Mouse (Mus musculus): ENCODE data around the gene Ctbp2. TPM values are rescaled to one million over a fixed set of nuclear protein-coding genes. Genes with fewer than 3 reads are reported as not detected.
A peak's percentile ranks its signal among the peaks of the same experiment; 100 is the strongest.

The Ctbp2 gene
- 10 to 100 TPM; 46.4 to 52.1 TPM for total RNA-seq (2021)
- long read RNA-seq, experiment 1, transcript Ctbp2-201 (11 exons, 2,321 nt) = major isoform, 8 of 22 reads
- long read RNA-seq, experiment 1, partial matches to known transcripts = 4 of 22 reads
- long read RNA-seq, experiment 1, other reads (novel, unspliced or antisense) = 9 of 22 reads
- long read RNA-seq, experiment 2, transcript Ctbp2-201 (11 exons, 2,321 nt) = major isoform, 6 of 27 reads
- long read RNA-seq, experiment 2, transcript Ctbp2-209 (10 exons, 1,997 nt) = minor isoform, 5 of 27 reads
- long read RNA-seq, experiment 2, partial matches to known transcripts = 6 of 27 reads
- long read RNA-seq, experiment 2, other reads (novel, unspliced or antisense) = 10 of 27 reads

DNA sequence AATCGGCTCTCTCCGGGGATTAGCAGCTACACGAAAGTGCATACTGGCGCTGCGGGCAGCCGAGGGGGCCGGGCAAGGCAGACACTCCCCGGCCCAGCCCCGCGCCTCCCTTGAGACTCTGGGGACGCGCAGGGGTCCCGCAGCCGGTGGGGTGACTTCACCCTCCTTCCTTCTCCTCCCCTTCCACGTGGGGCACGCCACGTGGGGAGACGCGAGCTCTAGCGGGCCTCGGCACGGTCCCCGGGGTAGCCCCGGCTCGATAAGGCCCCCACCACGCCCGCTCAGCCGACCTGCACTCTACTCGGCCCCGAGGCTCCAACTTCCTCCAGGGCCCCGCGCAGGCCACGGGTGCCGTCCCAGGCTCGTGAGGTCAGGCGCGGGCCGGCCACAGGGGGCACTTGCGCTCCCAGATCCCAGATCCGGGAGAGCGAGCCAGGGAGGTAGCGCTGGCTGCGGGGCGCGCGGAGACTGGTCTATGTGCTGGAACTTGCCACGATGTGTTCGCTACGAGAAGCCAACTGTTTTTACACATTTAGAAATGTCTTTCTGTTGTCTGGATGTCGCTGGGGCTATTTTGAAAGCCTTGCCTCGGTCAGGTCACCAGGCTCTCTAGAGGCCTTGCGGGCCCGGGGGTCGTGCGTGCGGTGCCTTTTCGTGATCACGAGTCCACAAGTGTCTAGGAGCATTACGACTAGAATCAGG, at the start of gene Ctbp2:
Gene Ctbp2, minus strand, starts transcription at position 356 of the 702 bp plus-strand sequence.
- peak; percentile 68 to 81 for DNase-seq (ENCODE audit: low spot score in 2 of 2)

DNA sequence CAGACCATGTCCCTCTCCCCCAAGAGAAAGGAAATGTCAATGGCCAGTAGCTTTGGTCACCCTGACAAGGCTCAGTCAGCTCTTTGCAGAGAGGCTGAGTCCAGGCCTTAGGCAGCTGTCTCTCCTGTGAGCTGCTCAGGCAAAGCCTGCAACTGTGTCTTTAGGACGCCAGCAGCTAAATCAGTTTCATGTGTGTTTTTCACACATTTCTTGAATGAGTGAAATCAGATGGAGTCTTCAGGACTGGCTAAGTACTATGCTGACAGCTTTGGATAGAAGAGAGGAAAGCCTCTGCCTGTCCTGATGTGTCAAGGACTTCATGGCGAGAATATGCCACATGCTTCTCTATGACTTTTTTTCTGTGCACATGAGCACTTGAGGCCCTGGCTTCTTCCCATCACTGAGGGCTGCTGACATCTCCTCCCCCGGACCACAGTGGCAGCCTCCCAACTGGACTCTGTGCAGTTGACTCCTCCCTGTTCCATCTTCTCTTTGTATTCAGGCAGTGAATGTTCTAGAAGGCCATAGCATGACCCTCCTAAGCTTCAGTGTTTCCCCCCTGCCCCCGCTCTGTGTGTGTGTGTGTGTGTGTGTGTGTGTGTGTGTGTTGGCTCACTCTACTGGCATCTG, 47.4 kb upstream of the Ctbp2 start:
- no peak for DNase-seq (ENCODE audit: low spot score in 2 of 2)

GRCm38 (mm10) chr7:133168928-133169327, 44.8 kb upstream of the Ctbp2 start:
- DNase-seq (ENCODE audit: low spot score in 2 of 2) = no peak

GRCm38 (mm10) chr7:133167903-133168302, 43.7 kb upstream of the Ctbp2 start:
- no peak for DNase-seq (ENCODE audit: low spot score in 2 of 2)

GRCm38 (mm10) chr7:133164770-133165169, 40.6 kb upstream of the Ctbp2 start:
- peak in 1 of 2 experiments; percentile 24 for DNase-seq (ENCODE audit: low spot score in 2 of 2)

DNA sequence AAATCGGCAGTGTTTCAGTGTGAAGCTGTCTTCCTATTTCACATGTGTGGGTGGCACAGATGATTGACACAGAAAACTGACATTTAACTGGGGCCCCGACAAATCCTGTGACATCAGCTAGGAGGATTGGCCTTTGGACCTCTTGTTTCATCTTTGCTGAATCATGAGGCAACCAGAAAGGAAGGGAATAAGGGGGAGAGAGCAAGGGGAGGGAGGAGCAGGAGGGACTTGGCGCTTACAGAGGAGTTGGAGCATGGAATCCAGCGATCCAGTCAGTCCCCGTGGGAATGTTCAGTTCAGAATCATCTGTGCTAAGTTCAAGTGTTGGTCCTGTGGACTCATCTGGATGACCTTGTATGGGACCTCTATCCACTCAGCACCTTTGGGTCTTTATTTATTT, 38.9 kb upstream of the Ctbp2 start:
- DNase-seq (ENCODE audit: low spot score in 2 of 2) = no peak

DNA sequence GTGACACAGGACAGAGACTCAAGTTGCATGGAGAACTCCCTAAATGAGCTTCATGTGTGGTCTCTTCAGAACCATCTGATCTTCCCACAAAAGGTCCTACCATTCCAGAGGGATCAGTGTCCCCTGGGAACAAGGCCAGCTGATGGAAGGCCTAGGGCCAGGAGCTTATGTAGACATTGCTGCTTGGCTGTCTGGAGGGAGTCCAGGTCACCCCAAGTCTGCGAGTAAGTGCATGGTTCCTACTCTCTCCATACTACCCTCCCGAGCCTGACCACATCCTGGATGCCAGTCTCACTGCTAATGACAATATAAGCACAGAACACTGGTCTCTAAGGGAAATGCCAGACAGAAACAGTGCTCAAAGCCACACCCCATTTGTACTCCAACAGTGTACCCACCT, 38.0 kb upstream of the Ctbp2 start:
- DNase-seq (ENCODE audit: low spot score in 2 of 2) = no peak

GRCm38 (mm10) chr7:133161362-133162080, 37.4 kb upstream of the Ctbp2 start:
- DNase-seq (ENCODE audit: low spot score in 2 of 2) = no peak

DNA sequence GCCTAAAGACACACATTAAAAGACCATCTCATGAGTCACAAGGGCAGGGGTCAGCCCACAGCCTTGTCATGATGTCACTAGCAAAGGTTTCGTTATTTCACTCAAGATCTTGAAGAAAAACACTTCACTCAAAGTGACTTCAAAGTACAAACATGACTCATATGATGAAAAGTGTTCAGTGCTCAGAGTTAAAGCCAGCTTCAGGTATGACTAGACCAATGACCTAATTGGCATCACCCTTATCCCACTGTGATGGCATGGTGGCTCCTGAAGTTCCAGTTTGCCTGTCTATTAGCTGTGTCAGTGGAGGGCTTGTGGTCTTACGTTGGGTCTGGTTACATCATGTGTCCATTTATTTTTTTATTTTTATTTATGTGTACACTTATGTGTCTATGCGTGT, 35.4 kb upstream of the Ctbp2 start:
- no peak for DNase-seq (ENCODE audit: low spot score in 2 of 2)

DNA sequence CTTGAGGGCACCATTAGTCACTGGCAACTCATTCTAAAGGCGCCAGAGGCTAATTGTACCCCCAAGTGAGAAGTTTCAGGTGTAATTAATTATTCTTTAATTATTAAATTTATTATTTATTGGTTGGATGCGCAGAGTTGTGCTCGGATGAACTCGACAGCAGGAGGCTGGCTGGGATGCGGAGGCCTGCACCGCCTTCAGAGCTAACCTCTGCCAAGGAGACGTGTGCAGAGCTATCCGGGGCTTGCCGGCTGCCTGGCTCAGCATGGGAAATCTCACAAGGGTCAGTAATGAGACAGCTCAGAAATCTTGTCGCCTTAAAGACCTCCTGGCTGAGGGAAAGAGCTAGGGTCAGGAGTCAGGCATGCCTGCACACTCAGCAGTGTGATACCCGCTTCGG, 31.5 kb upstream of the Ctbp2 start:
- DNase-seq (ENCODE audit: low spot score in 2 of 2) = no peak

DNA sequence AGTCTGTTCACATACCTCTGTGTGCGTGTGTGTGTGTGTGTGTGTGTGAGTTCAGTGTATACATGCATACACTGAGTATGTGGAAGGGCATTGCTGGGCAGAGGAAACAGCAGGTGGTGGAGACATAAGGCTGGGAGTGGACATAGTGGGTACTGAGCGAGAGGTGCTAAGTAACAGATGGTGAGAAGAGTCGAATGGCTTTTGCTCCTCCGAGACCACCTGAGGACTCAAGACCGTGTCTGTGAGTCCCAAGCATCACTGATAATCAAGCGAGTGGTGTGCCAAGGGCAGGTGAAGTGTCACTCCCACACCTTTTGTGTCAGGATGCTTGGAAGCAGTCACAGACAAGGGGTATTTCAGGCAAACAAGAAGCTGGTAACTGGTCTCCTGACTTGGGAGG, 30.7 kb upstream of the Ctbp2 start:
- DNase-seq (ENCODE audit: low spot score in 2 of 2) = no peak

DNA sequence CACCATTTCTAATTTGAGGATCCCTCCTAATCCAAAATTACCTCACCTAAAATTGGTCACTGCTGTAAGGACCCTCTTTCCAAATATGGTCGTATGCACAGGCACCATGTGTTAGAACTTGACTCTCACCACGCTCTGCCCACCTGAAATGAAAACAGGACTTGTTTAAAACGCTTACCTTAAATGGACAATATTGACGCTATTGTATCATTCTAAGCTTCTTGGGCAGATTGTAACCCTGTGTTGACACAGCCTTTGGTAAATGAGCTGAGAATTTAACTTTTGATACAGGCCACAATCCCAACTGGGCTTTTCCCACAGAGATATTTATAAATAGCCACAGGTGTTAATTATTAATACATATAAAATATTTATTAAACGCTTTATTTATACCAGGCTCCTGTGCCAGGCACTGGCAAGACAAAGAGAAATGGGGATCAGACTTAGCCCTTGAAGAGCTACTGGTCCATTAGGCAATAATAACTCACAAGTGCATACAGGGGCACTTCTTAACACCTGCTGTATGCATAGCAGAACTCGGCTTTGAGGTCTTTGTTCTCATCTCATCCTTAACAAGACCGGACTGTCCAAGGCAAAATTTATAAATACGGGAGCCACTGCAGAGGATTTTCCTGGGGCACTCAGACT, 15.7 kb upstream of the Ctbp2 start:
- no peak for DNase-seq (ENCODE audit: low spot score in 2 of 2)

GRCm38 (mm10) chr7:133133552-133133951, 9.4 kb upstream of the Ctbp2 start:
- no peak for DNase-seq (ENCODE audit: low spot score in 2 of 2)

DNA sequence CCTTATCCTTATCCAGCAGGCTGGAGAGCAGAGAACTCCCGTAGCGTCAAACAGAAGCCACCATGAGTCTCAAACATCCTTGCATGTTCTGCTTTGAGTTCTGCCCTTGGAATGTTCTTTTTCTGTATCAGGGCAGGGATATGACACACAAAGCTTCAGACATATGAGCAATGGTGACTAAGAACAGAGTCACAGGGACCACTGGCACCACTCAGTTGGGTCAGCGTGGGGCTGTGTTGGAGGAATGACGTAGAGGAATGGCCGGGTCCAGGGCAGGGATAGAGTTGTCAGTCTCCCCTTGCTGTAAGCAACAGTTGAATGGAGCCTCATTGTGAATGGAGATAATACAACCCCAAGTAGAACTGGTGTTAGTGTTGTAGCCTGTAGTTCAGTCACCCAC, 8.5 kb upstream of the Ctbp2 start:
- DNase-seq (ENCODE audit: low spot score in 2 of 2) = no peak

GRCm38 (mm10) chr7:133124701-133125485, 739 bp upstream of the Ctbp2 start:
- DNase-seq (ENCODE audit: low spot score in 2 of 2) = no peak

GRCm38 (mm10) chr7:133123244-133123998, 733 bp downstream of the Ctbp2 start, which contains the start of gene Fgfr2:
Fgfr2 (minus strand) TSS chr7:133123350.
- no peak for DNase-seq (ENCODE audit: low spot score in 2 of 2)

DNA sequence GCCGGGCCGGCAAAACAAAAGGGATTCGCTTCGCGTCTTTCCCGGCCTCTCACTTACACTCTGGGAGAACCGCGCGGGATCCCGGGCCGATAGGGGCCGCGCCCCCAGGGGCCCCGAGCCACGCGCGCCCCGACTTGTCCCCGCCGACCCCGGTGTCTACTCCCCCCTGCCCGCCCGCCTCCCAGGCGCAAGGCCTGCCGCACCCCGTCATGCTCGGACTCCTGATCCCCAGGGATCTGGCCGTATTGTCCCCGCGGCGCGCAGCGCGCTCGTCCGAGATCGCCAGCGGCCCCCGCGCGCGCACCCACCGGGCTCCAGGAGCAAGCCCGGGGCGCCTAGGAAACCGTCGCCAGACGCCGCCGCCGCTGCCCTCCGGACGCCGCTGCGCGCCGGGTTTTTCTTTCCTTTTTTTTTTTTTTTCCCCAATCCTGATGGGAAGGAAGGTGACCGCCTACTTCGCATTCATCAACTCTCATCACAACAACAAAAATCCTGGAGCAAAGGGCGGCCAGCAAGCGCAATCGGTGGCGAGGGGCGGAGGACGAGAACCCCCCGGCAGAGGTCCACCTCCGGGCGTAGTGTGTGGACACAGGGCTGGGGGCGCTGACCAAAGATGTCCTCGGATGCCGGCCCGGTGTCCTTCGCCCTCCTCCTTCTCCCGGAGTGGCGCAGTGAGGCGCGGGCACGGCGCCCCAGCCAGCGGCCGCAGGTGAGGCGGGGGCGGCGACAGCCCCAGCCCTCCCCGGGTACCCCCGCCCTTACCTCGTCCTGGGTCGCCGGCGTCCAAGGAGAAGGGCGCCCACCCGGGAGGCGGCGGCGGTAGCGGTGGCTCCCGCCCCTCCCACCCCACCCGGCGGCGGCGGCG, 1.5 kb downstream of the Ctbp2 start:
- peak; percentile 42 to 56 for DNase-seq (ENCODE audit: low spot score in 2 of 2)

DNA sequence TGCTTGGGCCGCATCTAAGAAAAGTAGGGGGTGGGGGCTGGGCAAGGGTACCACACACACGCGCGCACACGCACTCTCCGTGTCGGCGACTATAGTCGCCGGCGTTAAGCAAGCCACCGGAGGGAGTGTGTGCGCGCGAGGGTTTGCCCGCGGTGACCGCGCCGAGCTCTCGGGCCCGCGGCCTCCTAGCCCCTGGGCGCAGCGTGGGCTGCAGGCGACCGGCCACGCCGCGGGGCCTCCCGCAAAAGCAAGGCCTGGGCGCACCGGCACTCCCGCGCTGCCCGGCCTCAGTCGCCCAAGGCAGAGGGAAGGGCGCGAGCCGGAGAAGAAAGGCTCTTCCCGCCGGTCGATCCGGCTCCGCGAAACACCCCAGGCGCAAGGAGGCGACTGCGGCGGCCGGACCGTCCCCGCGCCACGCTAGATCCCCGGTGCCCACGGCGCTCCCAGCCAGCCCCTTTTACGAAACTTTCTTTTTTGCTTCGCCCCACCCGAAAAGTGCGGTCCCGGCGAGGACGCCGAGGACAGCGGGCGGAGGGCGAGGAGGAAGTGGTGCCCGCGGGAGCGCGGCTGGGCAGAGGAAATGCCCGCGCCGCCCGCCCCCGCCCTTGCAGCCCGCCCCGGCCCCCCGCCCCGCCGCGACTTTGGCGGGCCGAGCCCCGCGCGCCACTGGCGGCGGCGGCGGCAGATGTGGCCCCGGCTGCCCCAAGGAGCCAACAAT, 2.3 kb downstream of the Ctbp2 start:
- DNase-seq (ENCODE audit: low spot score in 2 of 2) = peak in 1 of 2 experiments; percentile 38
